Mouse (Mus musculus): Measurements from ENCODE around the gene Hexa. TPM values are rescaled to one million over a fixed set of nuclear protein-coding genes. Genes with fewer than 3 reads are reported as not detected.

Hexa gene
- polyA plus RNA-seq (2014; fragmentation: Nextera tagmentation; extraction: Ambion mirVana), result 87.6 and 91.4 TPM in 2 replicates

GRCm38 (mm10) chr9:59539441-59540137 lies at the start of gene Hexa, which contains the start of gene Tmem202:
Gene Hexa, plus strand, starts transcription at chr9:59539540.
Gene Tmem202, minus strand, starts transcription at chr9:59539847.
- H3K27ac ChIP-seq (replicated peaks in 1 of 2; ENCODE audit: control insufficient read depth in 1 of 2, insufficient read depth in 1 of 2, low read depth in 2 of 2, low read length in 2 of 2), result peak within 1 kb of the TSS; percentile 59 to 63

DNA sequence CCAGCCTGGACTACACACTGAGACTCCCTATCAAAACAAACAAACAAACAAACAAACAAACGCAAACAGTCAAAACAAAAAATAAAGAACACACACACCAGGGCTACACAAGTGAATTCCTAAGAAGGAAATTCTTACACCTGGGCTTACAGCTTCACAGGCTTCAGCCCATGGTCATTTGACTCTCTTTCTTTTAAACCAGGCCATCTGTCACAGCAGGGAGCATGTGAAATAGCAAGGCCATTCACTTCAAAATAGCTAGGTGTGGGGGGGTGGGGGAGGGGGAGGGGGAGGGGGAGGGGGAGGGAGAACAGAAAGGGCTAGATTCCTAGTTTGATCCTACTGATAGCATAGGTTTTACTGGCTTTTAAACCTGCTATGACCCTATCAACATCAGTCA lies 31.2 kb upstream of the Hexa start:
- Histone ChIP-seq H3K4me1 (ENCODE audit: control insufficient read depth in 2 of 2, insufficient read depth in 2 of 2, low read length in 2 of 2) (no peaks in the 10 kb centered on the region), H3K4me2 (ENCODE audit: low read length) (no peak overlapping the region), H3K4me3 (ENCODE audit: control insufficient read depth in 1 of 2, insufficient read depth in 1 of 2, low read depth in 1 of 2, low read length in 2 of 2) (no peak overlapping the region), H3K9me3 (ENCODE audit: control insufficient read depth, low read length) (no peaks in the 10 kb centered on the region), H3K27me3 (ENCODE audit: control insufficient read depth, insufficient read depth, low read length) (no peaks in the 10 kb centered on the region), H3K36me3 (ENCODE audit: control insufficient read depth, insufficient read depth, low read length) (no peaks in the 10 kb centered on the region), H3K27ac (replicated peaks in 1 of 2; ENCODE audit: control insufficient read depth in 1 of 2, insufficient read depth in 1 of 2, low read depth in 2 of 2, low read length in 2 of 2) (no peak overlapping the region), H3K9ac (ENCODE audit: low read length) (no peak overlapping the region)
- 46% methylated on average over 1 of the region's 1 CpGs for WGBS
- ATAC-seq (ENCODE audit: insufficient number of reproducible peaks, insufficient read depth, low FRiP score, low read depth), result no peak

More at GRCm38 (mm10) chr9:59539441-59540137, at the start of gene Hexa, which contains the start of gene Tmem202:
- peak; percentile 86 for ATAC-seq (ENCODE audit: insufficient number of reproducible peaks, insufficient read depth, low FRiP score, low read depth)
- Histone ChIP-seq H3K27me3 (ENCODE audit: control insufficient read depth, insufficient read depth, low read length) (no peaks in the 10 kb centered on the region), H3K36me3 (ENCODE audit: control insufficient read depth, insufficient read depth, low read length) (no peaks in the 10 kb centered on the region), H3K9me3 (ENCODE audit: control insufficient read depth, low read length) (no peaks in the 10 kb centered on the region), H3K9ac (ENCODE audit: low read length) (peak within 1 kb of the TSS; percentile 82), H3K4me2 (ENCODE audit: low read length) (peak within 1 kb of the TSS; percentile 85), H3K4me1 (ENCODE audit: control insufficient read depth in 2 of 2, insufficient read depth in 2 of 2, low read length in 2 of 2) (peaks cover 8 to 27% of the 10 kb centered on the region in 2 experiments), H3K4me3 (ENCODE audit: control insufficient read depth in 1 of 2, insufficient read depth in 1 of 2, low read depth in 1 of 2, low read length in 2 of 2) (peak within 1 kb of the TSS; percentile 67 to 84)
- 1% methylated on average over 55 of the region's 55 CpGs for WGBS

DNA sequence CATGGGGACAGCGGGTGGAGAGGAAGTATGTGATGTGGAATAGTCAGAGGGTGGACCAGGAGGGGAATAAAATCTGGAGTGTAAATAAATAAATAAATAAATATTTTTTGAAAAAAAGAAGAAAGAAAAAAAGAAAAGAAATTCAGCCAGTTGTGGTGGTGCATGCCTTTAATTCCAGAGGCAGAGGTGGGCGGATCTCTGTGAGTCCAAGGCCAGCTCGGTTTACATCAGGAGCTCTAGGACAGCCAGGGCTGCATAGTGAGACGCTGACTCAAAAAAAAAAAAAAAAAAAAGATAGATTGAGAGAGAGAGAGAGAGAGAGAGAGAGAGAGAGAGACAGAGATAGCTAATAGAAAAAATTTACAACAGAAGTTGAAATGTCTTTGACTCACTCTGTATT lies 27.0 kb upstream of the Hexa start:
- WGBS, result 30% methylated on average over 4 of the region's 4 CpGs

GRCm38 (mm10) chr9:59515069-59515468 lies 24.3 kb upstream of the Hexa start:
- Histone ChIP-seq H3K27me3 (ENCODE audit: control insufficient read depth, insufficient read depth, low read length) (no peaks in the 10 kb centered on the region), H3K4me1 (ENCODE audit: control insufficient read depth in 2 of 2, insufficient read depth in 2 of 2, low read length in 2 of 2) (peaks cover 4 to 8% of the 10 kb centered on the region in 2 experiments), H3K4me3 (ENCODE audit: control insufficient read depth in 1 of 2, insufficient read depth in 1 of 2, low read depth in 1 of 2, low read length in 2 of 2) (no peak overlapping the region), H3K27ac (replicated peaks in 1 of 2; ENCODE audit: control insufficient read depth in 1 of 2, insufficient read depth in 1 of 2, low read depth in 2 of 2, low read length in 2 of 2) (no peak overlapping the region), H3K9ac (ENCODE audit: low read length) (no peak overlapping the region), H3K36me3 (ENCODE audit: control insufficient read depth, insufficient read depth, low read length) (no peaks in the 10 kb centered on the region), H3K9me3 (ENCODE audit: control insufficient read depth, low read length) (no peaks in the 10 kb centered on the region), H3K4me2 (ENCODE audit: low read length) (no peak overlapping the region)
- 2% methylated on average over 3 of the region's 3 CpGs for WGBS
- no peak for ATAC-seq (ENCODE audit: insufficient number of reproducible peaks, insufficient read depth, low FRiP score, low read depth)

More for the DNA sequence above, 27.0 kb upstream of the Hexa start:
- Histone ChIP-seq H3K27me3 (ENCODE audit: control insufficient read depth, insufficient read depth, low read length) (no peaks in the 10 kb centered on the region), H3K9ac (ENCODE audit: low read length) (no peak overlapping the region), H3K36me3 (ENCODE audit: control insufficient read depth, insufficient read depth, low read length) (no peaks in the 10 kb centered on the region), H3K4me1 (ENCODE audit: control insufficient read depth in 2 of 2, insufficient read depth in 2 of 2, low read length in 2 of 2) (peaks cover 0 to 8% of the 10 kb centered on the region in 2 experiments), H3K4me3 (ENCODE audit: control insufficient read depth in 1 of 2, insufficient read depth in 1 of 2, low read depth in 1 of 2, low read length in 2 of 2) (no peak overlapping the region), H3K27ac (replicated peaks in 1 of 2; ENCODE audit: control insufficient read depth in 1 of 2, insufficient read depth in 1 of 2, low read depth in 2 of 2, low read length in 2 of 2) (no peak overlapping the region), H3K4me2 (ENCODE audit: low read length) (no peak overlapping the region), H3K9me3 (ENCODE audit: control insufficient read depth, low read length) (no peaks in the 10 kb centered on the region)
- ATAC-seq (ENCODE audit: insufficient number of reproducible peaks, insufficient read depth, low FRiP score, low read depth), result no peak

GRCm38 (mm10) chr9:59517127-59517526 lies 22.2 kb upstream of the Hexa start:
- Histone ChIP-seq H3K9me3 (ENCODE audit: control insufficient read depth, low read length) (no peaks in the 10 kb centered on the region), H3K27ac (replicated peaks in 1 of 2; ENCODE audit: control insufficient read depth in 1 of 2, insufficient read depth in 1 of 2, low read depth in 2 of 2, low read length in 2 of 2) (no peak overlapping the region), H3K4me2 (ENCODE audit: low read length) (no peak overlapping the region), H3K9ac (ENCODE audit: low read length) (no peak overlapping the region), H3K27me3 (ENCODE audit: control insufficient read depth, insufficient read depth, low read length) (no peaks in the 10 kb centered on the region), H3K36me3 (ENCODE audit: control insufficient read depth, insufficient read depth, low read length) (no peaks in the 10 kb centered on the region), H3K4me1 (ENCODE audit: control insufficient read depth in 2 of 2, insufficient read depth in 2 of 2, low read length in 2 of 2) (peaks cover 4 to 8% of the 10 kb centered on the region in 2 experiments), H3K4me3 (ENCODE audit: control insufficient read depth in 1 of 2, insufficient read depth in 1 of 2, low read depth in 1 of 2, low read length in 2 of 2) (no peak overlapping the region)
- 47% methylated on average over 7 of the region's 7 CpGs for WGBS
- no peak for ATAC-seq (ENCODE audit: insufficient number of reproducible peaks, insufficient read depth, low FRiP score, low read depth)

DNA sequence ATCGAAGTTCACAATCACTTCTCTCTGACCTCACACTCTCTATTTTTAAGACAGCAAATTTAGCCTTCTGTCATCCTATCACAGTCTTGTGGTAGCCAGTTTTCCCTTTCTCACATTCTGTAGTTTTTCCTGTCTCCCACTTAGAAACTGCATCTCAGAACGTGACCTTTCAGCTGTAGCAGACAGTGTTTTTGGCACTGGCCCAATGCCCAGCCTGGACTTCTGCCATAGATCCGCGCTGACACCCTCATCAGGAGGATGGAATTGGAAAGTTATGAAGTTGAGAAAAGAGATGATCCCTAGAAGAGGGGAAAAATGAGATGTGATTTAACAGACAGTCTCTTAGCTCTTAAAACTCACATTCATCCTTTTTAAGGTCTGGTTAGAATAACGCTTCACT lies 20.4 kb upstream of the Hexa start:
- H3K9me3 ChIP-seq (ENCODE audit: control insufficient read depth, low read length), result no peaks in the 10 kb centered on the region
- H3K27ac ChIP-seq (replicated peaks in 1 of 2; ENCODE audit: control insufficient read depth in 1 of 2, insufficient read depth in 1 of 2, low read depth in 2 of 2, low read length in 2 of 2), result no peak overlapping the region; a peak in 2 of 4 replicates
- WGBS, result 26% methylated on average over 5 of the region's 5 CpGs
- H3K4me2 ChIP-seq (ENCODE audit: low read length), result no peak overlapping the region
- H3K36me3 ChIP-seq (ENCODE audit: control insufficient read depth, insufficient read depth, low read length), result no peaks in the 10 kb centered on the region
- no peak overlapping the region for H3K9ac ChIP-seq (ENCODE audit: low read length)
- no peak overlapping the region for H3K4me3 ChIP-seq (ENCODE audit: control insufficient read depth in 1 of 2, insufficient read depth in 1 of 2, low read depth in 1 of 2, low read length in 2 of 2)
- H3K4me1 ChIP-seq (ENCODE audit: control insufficient read depth in 2 of 2, insufficient read depth in 2 of 2, low read length in 2 of 2), result peaks cover 4 to 8% of the 10 kb centered on the region in 2 experiments
- no peak for ATAC-seq (ENCODE audit: insufficient number of reproducible peaks, insufficient read depth, low FRiP score, low read depth)
- H3K27me3 ChIP-seq (ENCODE audit: control insufficient read depth, insufficient read depth, low read length), result no peaks in the 10 kb centered on the region

- ATAC-seq (ENCODE audit: insufficient number of reproducible peaks, insufficient read depth, low FRiP score, low read depth), result no peak
- Histone ChIP-seq H3K4me1 (ENCODE audit: control insufficient read depth in 2 of 2, insufficient read depth in 2 of 2, low read length in 2 of 2) (peaks cover 4 to 8% of the 10 kb centered on the region in 2 experiments), H3K27me3 (ENCODE audit: control insufficient read depth, insufficient read depth, low read length) (no peaks in the 10 kb centered on the region), H3K36me3 (ENCODE audit: control insufficient read depth, insufficient read depth, low read length) (no peaks in the 10 kb centered on the region), H3K4me3 (ENCODE audit: control insufficient read depth in 1 of 2, insufficient read depth in 1 of 2, low read depth in 1 of 2, low read length in 2 of 2) (no peak overlapping the region), H3K9me3 (ENCODE audit: control insufficient read depth, low read length) (no peaks in the 10 kb centered on the region), H3K4me2 (ENCODE audit: low read length) (no peak overlapping the region), H3K9ac (ENCODE audit: low read length) (no peak overlapping the region), H3K27ac (replicated peaks in 1 of 2; ENCODE audit: control insufficient read depth in 1 of 2, insufficient read depth in 1 of 2, low read depth in 2 of 2, low read length in 2 of 2) (no peak overlapping the region)
- WGBS, result 83% methylated on average over 2 of the region's 2 CpGs
Measured at GRCm38 (mm10) chr9:59519396-59519795, 19.9 kb upstream of the Hexa start.

All from heart, embryonic 14.5 days (tissue).